Mouse (Mus musculus) liver, adult 2 months (tissue): Measurements from ENCODE around the gene Sept9. TPM values are rescaled to one million over a fixed set of nuclear protein-coding genes. Genes with fewer than 3 reads are reported as not detected.

Experiments
- DNase-seq: peaks from one replicate; pipeline ENCODE4 v3.0.0-alpha.2; 2011; ENCODE audit warnings: low read depth, low spot score; ENCODE audit errors: extremely low read depth
- H3K27ac ChIP-seq: fragments of 200-500 bp; replicated peaks from 2 replicates; pipeline ENCODE4 v1.5.1; 2012; ENCODE audit warnings: low read depth, mild to moderate bottlenecking, control low read depth, inconsistent platforms, low read length; ENCODE audit not compliant: insufficient read depth
- H3K27me3 ChIP-seq: fragments of 200-500 bp; 2 replicates; pipeline ENCODE4 v1.6.1; 2012; ENCODE audit warnings: mild to moderate bottlenecking, moderate library complexity, low read length, inconsistent platforms; ENCODE audit not compliant: control insufficient read depth, insufficient read depth
- H3K36me3 ChIP-seq: fragments of 200-500 bp; 2 replicates; pipeline ENCODE4 v1.6.1; 2012; ENCODE audit warnings: low read length, inconsistent platforms; ENCODE audit not compliant: control insufficient read depth, insufficient read depth
- H3K4me1 ChIP-seq: fragments of 200-500 bp; 2 replicates; pipeline ENCODE4 v1.6.1; 2011; ENCODE audit warnings: low read length; ENCODE audit not compliant: control insufficient read depth, insufficient read depth
- H3K4me3 ChIP-seq: fragments of 200-500 bp; 2 replicates; pipeline ENCODE4 v1.5.1; 2011; ENCODE audit warnings: low read depth, mild to moderate bottlenecking, control low read depth, low read length, moderate library complexity; ENCODE audit not compliant: insufficient read depth
- H3K79me2 ChIP-seq: fragments of 200-500 bp; 2 replicates; pipeline ENCODE4 v1.6.1; 2012; ENCODE audit warnings: inconsistent platforms, mild to moderate bottlenecking, low read length, moderate library complexity; ENCODE audit not compliant: control insufficient read depth, insufficient read depth
- H3K9ac ChIP-seq: fragments of 200-500 bp; 2 replicates; pipeline ENCODE4 v1.6.1; 2012; ENCODE audit warnings: low read depth, mild to moderate bottlenecking, control low read depth, inconsistent platforms, low read length
- CTCF ChIP-seq: fragments of 200-500 bp; IDR thresholded peaks from 2 replicates; pipeline ENCODE4 v1.5.1; 2011; ENCODE audit warnings: low read depth, low read length, control low read depth
- POLR2A ChIP-seq: fragments of 200-500 bp; IDR thresholded peaks from 2 replicates; pipeline ENCODE4 v1.6.1; 2011; ENCODE audit warnings: low read length, control low read depth; ENCODE audit not compliant: insufficient read depth; ENCODE audit errors: extremely low read depth
- WGBS: fragments of 180-500 bp; shearing (Covaris S2); methylation state at CpG from one replicate; pipeline ENCODE4 v1.1.7; 2018; 5-methylcytosine and 5-hydroxymethylcytosine counted together
- polyA plus RNA-seq: library from polyadenylated mRNA; depleted of rRNA; stranded (reverse); fragments of >200 nt; gene quantifications from 2 replicates; pipeline ENCODE4 v1.2.3, GENCODE M21; 2012
- total RNA-seq: library from RNA; depleted of rRNA; stranded (reverse); fragments of >200 nt; gene quantifications from 2 replicates; pipeline ENCODE4 v1.2.3, GENCODE M21; 2014

Gene Sept9
- total and polyA plus RNA-seq, 2 experiments, result 18.8 to 21.2 TPM

DNA sequence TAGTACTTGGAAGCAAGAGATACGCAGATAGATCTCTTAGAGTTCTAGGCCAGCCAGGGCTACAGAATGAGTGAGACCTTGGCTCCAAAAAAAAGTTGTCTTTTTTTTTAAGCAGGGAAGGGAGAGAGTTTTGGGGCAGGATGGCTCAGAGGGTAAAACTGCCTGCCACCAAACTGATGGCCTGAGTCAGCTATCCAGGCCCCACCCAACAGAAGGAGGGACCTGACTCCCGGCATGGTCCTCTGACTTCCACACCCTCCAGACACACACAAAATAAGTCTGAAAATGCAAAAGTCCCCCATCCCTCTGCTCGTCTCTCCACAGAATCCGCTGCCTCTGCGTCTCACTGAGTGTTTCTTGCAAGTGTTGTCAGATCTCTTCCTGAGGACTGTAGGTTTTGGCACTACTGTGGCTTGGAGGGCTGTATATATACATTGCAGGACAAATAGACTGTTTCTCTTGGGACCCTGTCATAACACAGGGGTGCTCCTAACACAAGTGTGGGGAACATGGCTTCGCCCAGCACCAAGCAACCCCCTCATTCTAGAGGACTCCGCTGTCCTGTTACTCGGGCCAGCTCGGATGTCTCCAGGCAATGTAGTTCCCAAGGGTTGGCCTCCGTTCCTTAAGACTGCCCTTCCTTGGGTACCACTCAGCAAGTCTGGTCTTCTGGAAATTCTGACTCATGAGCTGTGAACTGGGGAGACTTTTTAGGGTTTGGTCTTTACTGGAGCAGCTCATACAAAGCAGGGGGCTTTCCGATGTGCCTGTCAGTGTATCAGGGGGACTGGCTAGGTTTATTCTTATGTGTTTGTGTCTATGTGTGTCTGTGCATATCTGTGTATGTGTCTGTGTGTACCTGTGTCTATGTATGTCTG is 41.6 kb downstream of the Sept9 start:
- no peak overlapping the region for H3K27ac ChIP-seq
- H3K4me3 ChIP-seq, result no peak overlapping the region
- TF ChIP-seq POLR2A, result no peak
- no peak for TF ChIP-seq CTCF
- H3K79me2 ChIP-seq, result peaks cover 36% of the 10 kb centered on the region; the same call in 1 of the 2 replicates
- no peaks in the 10 kb centered on the region for H3K27me3 ChIP-seq
- H3K4me1 ChIP-seq, result peaks cover 16% of the 10 kb centered on the region
- DNase-seq, result no peak
- H3K9ac ChIP-seq, result no peak overlapping the region
- no peaks in the 10 kb centered on the region for H3K36me3 ChIP-seq
- 89% methylated on average over 11 of the region's 11 CpGs for WGBS

DNA sequence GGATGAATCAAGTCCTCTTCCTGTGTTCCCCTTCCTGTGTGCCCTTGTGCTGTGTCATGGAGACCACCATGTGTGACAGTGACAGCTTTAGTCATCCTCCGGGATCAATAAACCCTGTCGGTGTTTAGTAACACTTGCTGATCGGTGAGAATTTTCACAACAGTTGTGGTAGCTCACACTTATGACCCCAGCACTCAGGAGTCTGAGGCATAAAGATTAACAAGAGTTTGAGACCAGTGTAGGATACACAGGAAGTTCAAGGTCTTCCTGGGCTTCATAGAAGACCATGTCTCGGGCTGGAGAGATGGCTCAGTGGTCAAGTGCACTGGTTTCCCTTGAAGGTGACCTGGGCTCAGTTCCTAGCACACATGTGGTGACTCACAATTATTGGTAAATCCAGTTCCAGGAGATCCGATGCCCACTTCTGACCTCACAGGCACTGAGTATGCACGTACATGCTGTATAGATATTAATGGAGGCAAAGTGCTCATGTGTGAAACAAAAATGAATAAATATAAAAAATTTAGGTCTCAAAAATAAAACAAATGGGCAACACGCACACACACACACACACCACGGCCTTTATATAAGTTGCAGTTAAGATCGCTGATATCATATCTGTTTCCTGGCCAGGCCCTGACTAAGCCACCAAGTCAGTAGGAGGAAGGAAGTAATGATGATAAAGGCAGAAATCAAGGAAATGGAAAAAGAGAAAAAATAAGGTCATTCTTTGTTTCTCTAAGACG is 43.1 kb downstream of the Sept9 start:
- WGBS, result 70% methylated on average over 10 of the region's 10 CpGs
- Histone ChIP-seq H3K4me3 (no peak overlapping the region), H3K4me1 (peaks cover 29% of the 10 kb centered on the region), H3K27ac (no peak overlapping the region), H3K79me2 (peaks cover 37% of the 10 kb centered on the region; the same call in 1 of the 2 replicates), H3K9ac (no peak overlapping the region), H3K27me3 (no peaks in the 10 kb centered on the region), H3K36me3 (no peaks in the 10 kb centered on the region)
- no peak for DNase-seq
- TF ChIP-seq CTCF (no peak), POLR2A (no peak)

DNA sequence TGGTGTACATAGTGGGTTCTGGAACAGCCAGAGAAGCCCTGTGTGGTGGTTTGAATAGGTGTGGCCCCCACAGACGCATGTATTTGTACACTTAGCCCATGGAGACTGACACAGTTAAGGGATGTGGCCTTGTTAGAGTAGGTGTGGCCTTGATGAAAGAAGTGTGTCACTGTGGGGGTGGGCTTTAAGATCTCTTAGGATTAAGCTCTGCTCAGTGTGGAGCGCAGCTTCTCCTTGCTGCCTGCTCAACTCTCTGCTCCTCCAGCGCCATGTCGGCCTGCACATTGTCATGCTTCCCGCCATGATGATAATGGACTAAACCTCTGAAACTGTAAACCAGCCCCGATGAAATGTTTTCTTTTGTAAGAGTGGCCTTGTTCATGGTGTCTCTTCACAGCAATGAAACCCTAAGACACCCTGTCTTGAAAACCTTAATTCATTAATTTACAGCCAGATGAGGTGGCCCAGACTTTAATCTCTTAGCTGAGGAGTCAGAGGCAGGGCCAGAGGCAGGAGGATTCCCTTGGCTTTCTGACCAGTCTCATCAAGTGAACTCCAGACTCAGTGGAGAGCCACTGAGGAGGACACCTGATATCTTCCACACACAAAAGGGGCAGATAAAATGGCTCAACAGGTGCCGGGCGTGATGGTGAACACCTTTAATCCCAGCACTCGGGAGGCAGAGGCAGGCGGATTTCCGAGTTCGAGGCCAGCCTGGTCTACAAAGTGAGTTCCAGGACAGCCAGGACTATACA is 44.3 kb downstream of the Sept9 start:
- WGBS, result 92% methylated on average over 12 of the region's 12 CpGs

DNA sequence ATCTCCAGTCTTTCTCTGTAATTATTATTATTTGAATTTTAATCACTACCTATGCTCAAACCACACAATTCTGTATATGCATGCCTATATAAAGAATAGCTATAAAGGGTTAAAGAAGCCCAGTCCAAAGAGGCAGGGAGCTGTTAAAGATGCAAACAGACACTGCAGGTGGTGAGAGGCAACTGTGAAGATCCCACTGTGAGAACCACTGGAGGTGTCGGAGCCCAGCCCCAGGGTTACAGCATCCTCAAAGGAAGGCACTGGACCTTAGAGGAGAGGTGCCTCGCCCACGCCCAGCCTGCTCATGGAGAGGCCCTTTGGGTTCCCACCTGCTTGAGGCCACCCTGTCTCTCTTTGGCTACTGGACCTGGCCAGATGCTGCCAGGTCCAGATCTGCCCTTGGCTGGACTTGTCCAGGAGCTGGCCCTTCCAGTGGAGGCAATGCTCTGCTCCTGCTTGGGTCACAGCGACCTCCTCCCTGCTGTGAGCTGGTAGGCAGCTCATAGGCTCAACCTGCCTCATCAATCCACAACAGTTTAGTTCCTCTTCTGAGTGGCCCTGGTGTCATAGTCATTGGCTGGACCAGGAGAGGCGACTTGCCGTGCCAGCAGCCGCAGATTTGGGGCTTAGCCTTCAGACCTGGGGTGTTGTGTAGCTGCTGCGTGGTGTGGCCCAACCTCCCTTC is 45.7 kb downstream of the Sept9 start:
- WGBS, result 89% methylated on average over 8 of the region's 8 CpGs
- Histone ChIP-seq H3K4me1 (peaks cover 36% of the 10 kb centered on the region), H3K36me3 (no peaks in the 10 kb centered on the region), H3K27me3 (no peaks in the 10 kb centered on the region), H3K79me2 (peaks cover 38% of the 10 kb centered on the region; the same call in 1 of the 2 replicates), H3K4me3 (no peak overlapping the region), H3K9ac (no peak overlapping the region), H3K27ac (no peak overlapping the region)
- DNase-seq, result no peak
- TF ChIP-seq POLR2A (no peak), CTCF (no peak)

More for the DNA sequence above, 44.3 kb downstream of the Sept9 start:
- Histone ChIP-seq H3K27me3 (no peaks in the 10 kb centered on the region), H3K79me2 (peaks cover 41% of the 10 kb centered on the region; the same call in 1 of the 2 replicates), H3K9ac (no peak overlapping the region), H3K27ac (no peak overlapping the region), H3K4me3 (no peak overlapping the region), H3K4me1 (peaks cover 32% of the 10 kb centered on the region), H3K36me3 (no peaks in the 10 kb centered on the region)
- TF ChIP-seq CTCF (no peak), POLR2A (no peak)
- DNase-seq, result no peak

DNA sequence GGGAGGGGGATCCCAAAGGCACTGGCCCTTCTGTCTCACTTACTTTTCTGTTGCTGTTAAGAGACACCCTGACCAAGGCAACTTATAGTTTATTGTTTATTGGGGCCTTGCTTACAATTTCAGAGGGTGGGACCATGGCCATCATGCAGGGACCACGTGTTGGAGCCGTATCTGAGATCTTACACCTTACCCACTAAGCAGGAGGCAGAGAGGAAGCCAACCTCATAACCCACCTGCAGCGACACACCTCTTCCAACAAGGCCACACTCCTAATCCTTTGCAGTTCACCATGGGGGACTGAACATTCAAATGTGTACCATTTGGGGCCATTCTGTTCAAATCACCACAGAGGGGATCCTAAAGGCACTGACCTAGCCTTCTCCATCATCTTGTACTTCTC is 46.4 kb downstream of the Sept9 start:
- no peak for DNase-seq
- peaks cover 33% of the 10 kb centered on the region for H3K4me1 ChIP-seq
- no peak overlapping the region for H3K4me3 ChIP-seq
- 81% methylated on average over 3 of the region's 3 CpGs for WGBS
- H3K27me3 ChIP-seq, result no peaks in the 10 kb centered on the region
- no peak overlapping the region for H3K9ac ChIP-seq
- H3K27ac ChIP-seq, result no peak overlapping the region; the same call in 1 of the 2 replicates
- no peaks in the 10 kb centered on the region for H3K36me3 ChIP-seq
- H3K79me2 ChIP-seq, result peaks cover 38% of the 10 kb centered on the region
- TF ChIP-seq POLR2A, result no peak
- TF ChIP-seq CTCF, result no peak
